Mouse (Mus musculus) limb, embryonic 10.5 days (tissue): ENCODE data around the gene Clps. TPM values are rescaled to one million over a fixed set of nuclear protein-coding genes. Genes with fewer than 3 reads are reported as not detected.

Experiments
- DNase-seq: peaks from one replicate; pipeline ENCODE4 v3.0.0-alpha.2; 2017; ENCODE audit warnings: low spot score
- H3K27ac ChIP-seq: fragments of 300-500 bp; sonication (generic); 2 replicates; pipeline ENCODE4 v1.5.1; 2016; ENCODE audit warnings: mild to moderate bottlenecking
- H3K27me3 ChIP-seq: fragments of 300-500 bp; sonication (generic); 2 replicates; pipeline ENCODE4 v1.6.1; 2016; ENCODE audit warnings: low read depth, mild to moderate bottlenecking; ENCODE audit not compliant: poor library complexity, severe bottlenecking
- H3K36me3 ChIP-seq: fragments of 300-500 bp; sonication (generic); 2 replicates; pipeline ENCODE4 v1.6.1; 2016; ENCODE audit warnings: mild to moderate bottlenecking, moderate library complexity
- H3K4me1 ChIP-seq: fragments of 300-500 bp; sonication (generic); 2 replicates; pipeline ENCODE4 v1.6.1; 2016
- H3K4me3 ChIP-seq: fragments of 300-500 bp; sonication (generic); 2 replicates; pipeline ENCODE4 v1.5.1; 2016; ENCODE audit warnings: mild to moderate bottlenecking, moderate library complexity
- H3K9me3 ChIP-seq: fragments of 300-500 bp; sonication (generic); replicated peaks from 2 replicates; pipeline ENCODE4 v1.6.1; 2016; ENCODE audit warnings: mild to moderate bottlenecking
- WGBS: fragments of 180-500 bp; shearing (Covaris S2); methylation state at CpG from one replicate; pipeline ENCODE4 v1.1.7; 2016; 5-methylcytosine and 5-hydroxymethylcytosine counted together
- polyA plus RNA-seq: library from polyadenylated mRNA; unstranded; fragments of >200 nt; fragmentation: Nextera tagmentation; extraction: Ambion mirVana; gene quantifications from 2 replicates; pipeline ENCODE4 v1.2.1, GENCODE M21; 2016

Clps gene
- polyA plus RNA-seq, 1 experiment from 2014 or later: not detected

GRCm38 (mm10) chr17:28537881-28538280 is 22.7 kb downstream of the Clps start:
- no peaks in the 10 kb centered on the region for H3K36me3 ChIP-seq
- no peak for DNase-seq
- H3K27me3 ChIP-seq: peaks cover 10% of the 10 kb centered on the region; the same call in 1 of the 2 replicates
- no peak overlapping the region for H3K4me3 ChIP-seq
- no peak overlapping the region for H3K27ac ChIP-seq
- H3K4me1 ChIP-seq: no peaks in the 10 kb centered on the region
- no peaks in the 10 kb centered on the region; the same call in 1 of the 2 replicates for H3K9me3 ChIP-seq
- WGBS: 49% methylated on average over 12 of the region's 12 CpGs

GRCm38 (mm10) chr17:28533327-28533726 is 27.2 kb downstream of the Clps start:
- Histone ChIP-seq H3K9me3 (no peaks in the 10 kb centered on the region), H3K4me1 (peaks cover 14% of the 10 kb centered on the region), H3K4me3 (no peak overlapping the region), H3K36me3 (no peaks in the 10 kb centered on the region), H3K27me3 (peaks cover 26% of the 10 kb centered on the region), H3K27ac (no peak overlapping the region)
- 91% methylated on average over 13 of the region's 13 CpGs for WGBS
- no peak for DNase-seq

DNA sequence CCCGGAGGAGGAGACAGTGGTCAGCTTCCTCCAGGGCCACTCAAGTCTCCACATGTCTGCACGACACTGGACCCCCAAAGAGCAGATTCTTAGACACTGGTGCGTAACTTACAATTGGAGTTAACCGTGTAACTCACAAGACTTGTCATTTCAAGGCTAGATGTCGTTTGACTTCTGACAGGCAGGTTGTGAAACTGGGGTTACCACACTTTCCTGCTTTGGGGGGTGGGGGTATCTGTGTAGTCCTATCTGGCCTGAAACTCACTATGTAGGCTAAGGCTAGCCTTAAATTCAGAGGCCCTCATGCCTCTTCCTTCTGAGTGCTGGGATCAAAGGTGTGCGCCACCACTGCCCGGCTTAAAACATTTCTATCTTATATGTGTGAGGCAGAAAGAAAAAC is 28.0 kb downstream of the Clps start:
- no peak for DNase-seq
- Histone ChIP-seq H3K4me3 (no peak overlapping the region), H3K36me3 (no peaks in the 10 kb centered on the region), H3K27me3 (peaks cover 23% of the 10 kb centered on the region), H3K27ac (no peak overlapping the region), H3K9me3 (no peaks in the 10 kb centered on the region), H3K4me1 (peaks cover 21% of the 10 kb centered on the region)
- WGBS: 86% methylated on average over 7 of the region's 7 CpGs

DNA sequence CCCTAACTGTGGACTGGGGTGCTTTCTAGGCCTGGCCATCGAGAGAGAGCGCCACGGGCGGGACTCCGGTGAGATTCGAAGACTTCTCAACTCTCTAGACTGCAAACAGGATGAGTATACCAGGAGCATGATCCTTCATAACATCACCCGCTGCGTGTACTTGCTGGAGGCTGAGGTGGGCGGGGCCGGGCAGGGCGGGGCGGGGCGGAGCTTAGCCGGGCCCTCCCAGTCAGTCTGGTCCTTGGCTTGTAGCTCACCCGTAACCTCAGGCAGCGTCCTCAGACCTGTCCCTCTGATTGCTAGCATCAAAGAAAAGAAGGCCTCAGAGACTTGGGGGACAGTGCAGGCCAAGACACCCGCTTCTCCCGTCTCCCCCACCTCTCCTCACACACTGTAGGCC is 28.6 kb downstream of the Clps start:
- peaks cover 26% of the 10 kb centered on the region for H3K4me1 ChIP-seq
- H3K9me3 ChIP-seq: no peaks in the 10 kb centered on the region
- H3K27me3 ChIP-seq: peaks cover 17% of the 10 kb centered on the region
- no peaks in the 10 kb centered on the region for H3K36me3 ChIP-seq
- peak; percentile 71 for DNase-seq
- H3K27ac ChIP-seq: no peak overlapping the region
- H3K4me3 ChIP-seq: peak overlapping the region; percentile 31
- 15% methylated on average over 18 of the region's 18 CpGs for WGBS

DNA sequence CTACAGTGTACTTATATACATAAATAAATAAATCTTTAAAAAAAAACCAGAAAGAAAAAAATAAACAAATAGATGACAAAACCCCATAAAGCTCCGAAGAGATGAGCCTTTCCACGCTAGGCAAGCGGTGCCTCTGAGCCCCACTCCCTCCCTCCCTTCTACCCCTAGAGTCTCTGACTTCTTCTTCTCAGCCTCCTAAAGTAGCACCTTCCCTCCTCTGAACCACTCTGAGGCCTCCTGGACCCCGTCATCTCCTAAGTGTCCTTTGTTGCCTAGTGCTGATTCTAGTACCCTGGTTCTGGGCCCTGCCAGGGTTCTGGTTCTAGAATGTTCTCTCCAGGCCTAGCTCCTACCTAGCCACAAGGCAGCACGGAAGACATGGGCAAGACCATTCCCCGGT is 30.1 kb downstream of the Clps start, which contains the start of gene Armc12:
Gene Armc12, plus strand, starts transcription at position 301 of the 400 bp plus-strand sequence.
- no peak within 1 kb of the TSS for H3K27ac ChIP-seq
- no peaks in the 10 kb centered on the region for H3K9me3 ChIP-seq
- peak within 1 kb of the TSS; percentile 31; the same call in 1 of the 2 replicates for H3K4me3 ChIP-seq
- no peaks in the 10 kb centered on the region for H3K36me3 ChIP-seq
- no peak for DNase-seq
- H3K27me3 ChIP-seq: peaks cover 16% of the 10 kb centered on the region
- peaks cover 26% of the 10 kb centered on the region for H3K4me1 ChIP-seq
- WGBS: 88% methylated on average over 6 of the region's 6 CpGs

DNA sequence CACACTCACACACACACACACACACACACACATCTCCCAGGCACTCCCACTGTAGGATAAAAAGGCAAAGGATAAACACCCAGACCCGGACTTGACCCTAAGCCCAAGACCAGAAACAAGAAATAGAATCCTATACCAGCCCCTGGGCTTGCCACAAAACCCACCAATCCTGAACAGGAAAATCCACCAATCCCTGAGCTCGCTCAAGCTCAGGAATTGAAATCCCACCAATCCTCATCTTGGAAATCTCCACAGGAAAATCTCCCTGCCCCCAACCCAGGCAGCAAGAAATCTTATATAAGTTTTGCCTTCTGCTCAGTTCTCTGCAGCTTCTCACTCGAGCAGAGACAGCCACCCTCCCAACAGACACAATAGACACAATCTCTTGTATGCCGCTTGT is 31.4 kb downstream of the Clps start:
- no peaks in the 10 kb centered on the region for H3K36me3 ChIP-seq
- WGBS: 74% methylated on average over 4 of the region's 4 CpGs
- H3K4me3 ChIP-seq: no peak overlapping the region
- H3K27ac ChIP-seq: no peak overlapping the region
- peaks cover 28% of the 10 kb centered on the region for H3K4me1 ChIP-seq
- DNase-seq: no peak
- H3K27me3 ChIP-seq: peaks cover 24% of the 10 kb centered on the region
- no peaks in the 10 kb centered on the region for H3K9me3 ChIP-seq

DNA sequence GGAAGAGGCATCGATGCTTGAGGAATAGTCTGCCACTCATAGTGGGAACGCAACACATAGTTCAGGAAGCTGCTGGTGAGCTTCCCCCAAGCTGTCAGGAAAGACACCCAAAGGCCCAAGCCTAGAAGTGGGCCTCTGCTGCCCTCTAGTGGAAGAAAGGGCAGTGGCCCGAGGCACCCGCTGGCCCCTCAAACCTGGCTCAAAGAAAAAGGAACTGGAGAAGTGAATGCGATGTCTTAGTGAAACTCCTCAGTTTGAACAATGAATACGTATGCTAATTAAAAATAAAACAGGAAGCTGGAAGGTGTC is 32.6 kb downstream of the Clps start:
- Histone ChIP-seq H3K27me3 (peaks cover 28% of the 10 kb centered on the region), H3K9me3 (no peaks in the 10 kb centered on the region), H3K36me3 (no peaks in the 10 kb centered on the region), H3K27ac (no peak overlapping the region), H3K4me3 (no peak overlapping the region), H3K4me1 (peaks cover 39% of the 10 kb centered on the region)
- WGBS: 4% methylated on average over 6 of the region's 6 CpGs
- DNase-seq: peak; percentile 90

DNA sequence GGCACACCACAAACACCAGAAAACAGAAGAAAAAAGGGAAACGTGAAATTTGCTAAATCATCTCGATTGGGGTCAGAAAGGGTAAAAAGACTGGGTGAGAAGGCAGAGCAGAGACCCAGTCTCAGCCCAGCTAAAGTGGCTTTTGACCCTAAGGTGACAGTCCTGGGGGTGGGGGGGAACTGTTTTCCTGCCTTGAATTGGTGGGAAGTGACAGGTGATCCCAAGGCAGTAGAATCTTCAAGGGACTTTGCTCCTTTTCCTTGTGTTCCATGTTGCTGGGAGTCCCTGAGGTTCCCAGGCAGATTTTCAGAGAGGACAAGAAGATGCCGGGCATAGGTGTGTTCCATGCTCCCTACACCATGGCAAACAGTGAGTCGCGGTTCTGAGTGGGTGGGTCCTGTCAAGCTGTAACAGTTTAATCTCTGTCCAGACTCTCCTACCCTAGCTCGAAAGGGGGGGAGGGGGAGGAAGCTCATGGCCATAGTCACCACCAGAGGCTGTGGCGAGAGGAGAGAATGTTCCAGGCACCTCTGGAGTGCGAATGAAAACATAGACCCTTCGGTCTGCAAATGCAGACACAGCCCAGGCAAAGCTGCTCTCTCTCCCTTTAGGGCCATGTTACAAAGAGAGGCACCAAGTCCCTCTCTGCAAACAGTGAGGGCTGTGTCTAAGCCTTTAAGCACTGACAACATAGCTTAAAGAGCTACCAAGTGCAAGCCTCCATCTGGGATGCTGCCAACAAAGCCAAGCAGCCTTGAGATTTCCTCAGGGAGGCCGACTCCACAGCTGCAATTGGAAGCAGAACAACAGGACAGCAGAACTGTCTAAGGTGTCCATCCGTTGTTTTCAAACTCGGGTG is 33.2 kb downstream of the Clps start:
- WGBS: 53% methylated on average over 12 of the region's 12 CpGs
- Histone ChIP-seq H3K27ac (peak overlapping the region; percentile 48), H3K4me1 (peaks cover 40% of the 10 kb centered on the region), H3K4me3 (no peak overlapping the region), H3K9me3 (no peaks in the 10 kb centered on the region), H3K36me3 (no peaks in the 10 kb centered on the region), H3K27me3 (peaks cover 28% of the 10 kb centered on the region)
- DNase-seq: no peak

DNA sequence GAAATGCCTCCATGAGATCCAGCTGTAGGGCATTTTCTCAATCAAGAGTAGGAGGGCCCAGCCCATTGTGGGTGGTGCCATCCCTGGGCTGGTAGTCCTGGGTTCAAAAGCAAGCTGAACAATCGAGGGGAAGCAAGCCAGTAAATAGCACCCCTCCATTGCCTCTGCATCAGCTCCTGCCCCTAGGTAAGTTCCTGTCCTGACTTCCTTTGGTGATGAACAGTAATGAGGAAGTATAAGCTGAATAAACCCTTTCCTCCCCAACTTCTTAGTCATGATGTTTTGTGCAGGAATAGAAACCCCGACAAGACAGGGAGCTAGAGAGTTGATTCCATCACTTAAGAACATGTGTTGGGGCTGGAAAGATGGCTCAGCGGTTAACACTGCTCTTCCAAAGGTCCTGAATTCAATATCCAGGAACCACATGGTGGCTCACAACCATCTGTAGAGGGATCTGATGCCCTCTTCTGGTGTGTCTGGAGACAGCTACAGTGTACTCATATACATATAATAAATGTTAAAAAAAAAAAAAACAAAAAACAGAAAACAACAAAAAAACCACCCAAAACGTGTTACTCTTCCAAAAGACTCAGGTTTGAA is 35.6 kb downstream of the Clps start:
- Histone ChIP-seq H3K27ac (no peak overlapping the region), H3K36me3 (no peaks in the 10 kb centered on the region), H3K4me1 (peaks cover 39% of the 10 kb centered on the region), H3K4me3 (no peak overlapping the region), H3K27me3 (peaks cover 33% of the 10 kb centered on the region), H3K9me3 (no peaks in the 10 kb centered on the region)
- 75% methylated on average over 4 of the region's 4 CpGs for WGBS
- no peak for DNase-seq

DNA sequence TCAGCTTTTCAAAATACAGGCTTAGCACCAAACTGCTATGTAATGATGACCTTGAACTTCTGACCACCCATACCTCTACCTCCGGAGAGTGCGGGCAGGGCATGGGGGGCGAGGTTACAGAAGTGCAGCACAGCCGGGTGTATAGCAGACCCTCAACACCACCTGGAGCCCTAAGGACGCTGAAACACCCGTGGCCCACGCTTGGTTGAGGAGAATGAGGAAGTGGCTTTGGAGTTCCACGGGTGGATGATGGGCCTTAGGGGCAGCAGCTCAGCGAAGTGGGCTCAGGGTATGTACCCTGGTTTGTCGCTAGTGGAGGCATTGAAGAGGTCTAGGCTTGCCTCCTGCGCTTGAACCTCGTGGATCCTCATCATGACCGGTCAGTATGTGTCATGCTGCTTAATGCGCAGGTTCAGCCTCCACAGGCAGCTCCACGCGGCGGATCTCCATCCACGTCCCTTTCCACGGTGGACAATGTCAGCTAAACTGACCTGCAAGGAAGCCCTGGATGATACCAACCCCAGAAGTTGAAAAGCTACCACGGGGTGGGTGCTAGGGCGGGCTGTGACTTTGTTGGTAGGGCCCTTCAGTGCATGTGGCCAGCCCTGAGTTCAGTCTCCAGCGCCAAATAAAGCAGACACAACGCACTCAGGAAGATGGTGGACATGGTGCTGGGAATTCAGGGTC is 36.4 kb downstream of the Clps start:
- Histone ChIP-seq H3K36me3 (no peaks in the 10 kb centered on the region), H3K27ac (0 out of 2 replicates have a peak overlapping the region, but pooled peaks have one; percentile 93), H3K27me3 (peaks cover 38% of the 10 kb centered on the region), H3K9me3 (no peaks in the 10 kb centered on the region), H3K4me3 (peak overlapping the region; percentile 72), H3K4me1 (peaks cover 39% of the 10 kb centered on the region)
- WGBS: 83% methylated on average over 23 of the region's 23 CpGs
- no peak for DNase-seq

DNA sequence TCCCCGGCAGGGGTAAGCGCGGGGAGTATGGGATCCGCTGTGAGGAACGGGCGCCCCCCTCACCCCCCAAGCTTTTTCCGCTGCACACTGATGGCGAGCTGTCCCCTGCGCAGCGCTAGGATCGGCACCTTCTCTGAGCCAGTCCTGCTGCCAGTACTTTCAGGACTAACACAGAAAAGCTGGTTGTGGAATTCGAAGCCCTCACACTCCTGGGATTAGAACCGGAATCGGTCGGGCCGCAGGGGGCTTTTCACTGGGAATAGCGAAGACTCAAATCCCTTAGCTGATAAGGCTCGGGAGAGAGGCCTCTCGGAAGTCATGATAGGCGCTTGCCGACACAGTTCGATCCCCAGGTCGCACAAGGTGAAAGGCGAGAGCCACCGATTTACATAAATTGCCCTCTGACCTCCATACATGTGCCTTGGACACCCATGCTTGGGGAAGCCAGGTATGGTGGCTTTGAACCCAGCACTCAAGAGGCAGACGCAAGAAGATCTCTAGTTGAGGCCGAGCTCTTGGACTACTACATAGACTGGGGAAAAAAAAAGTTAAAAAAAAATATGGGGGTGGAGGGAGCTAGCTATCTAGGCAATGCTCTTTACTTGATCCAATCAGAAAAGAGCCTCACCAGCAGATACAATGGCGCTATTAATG is 37.1 kb downstream of the Clps start:
- no peak for DNase-seq
- H3K36me3 ChIP-seq: no peaks in the 10 kb centered on the region; the same call in 1 of the 2 replicates
- peaks cover 45% of the 10 kb centered on the region for H3K4me1 ChIP-seq
- H3K27ac ChIP-seq: peak overlapping the region; percentile 93
- H3K9me3 ChIP-seq: no peaks in the 10 kb centered on the region
- H3K4me3 ChIP-seq: peak overlapping the region; percentile 72
- H3K27me3 ChIP-seq: peaks cover 44% of the 10 kb centered on the region
- WGBS: 5% methylated on average over 28 of the region's 28 CpGs

GRCm38 (mm10) chr17:28522623-28523354 is 37.8 kb downstream of the Clps start:
- H3K9me3 ChIP-seq: no peaks in the 10 kb centered on the region
- H3K4me3 ChIP-seq: peak overlapping the region; percentile 72
- H3K4me1 ChIP-seq: peaks cover 46% of the 10 kb centered on the region
- peak overlapping the region; percentile 93 for H3K27ac ChIP-seq
- peaks cover 51% of the 10 kb centered on the region for H3K27me3 ChIP-seq
- peak; percentile 89 for DNase-seq
- WGBS: under 1% methylated on average over 65 of the region's 66 CpGs
- no peaks in the 10 kb centered on the region; the same call in 1 of the 2 replicates for H3K36me3 ChIP-seq
